Mouse (Mus musculus) stomach, postnatal 0 days (tissue): ENCODE measurements around the gene Klri1. TPM values are rescaled to one million over a fixed set of nuclear protein-coding genes. Genes with fewer than 3 reads are reported as not detected.
"Not testable (repeated sequence)": the region's sequence is repeated elsewhere in the genome, so short reads cannot be mapped to it uniquely, and the experiment has no call there.

ENCODE experiments used
- ATAC-seq: fragments of 200-750 bp; cut with Nextera tagmentation; 2 replicates; pipeline ENCODE4 v1.8.0; 2017; ENCODE audit not compliant: low FRiP score, low TSS enrichment
- DNase-seq: peaks from one replicate; pipeline ENCODE4 v3.0.0-alpha.2; 2016; ENCODE audit warnings: low spot score
- H3K27ac ChIP-seq: fragments of 300-500 bp; sonication (generic); replicated peaks from 2 replicates; pipeline ENCODE4 v1.5.1; 2014; ENCODE audit warnings: mild to moderate bottlenecking, control low read depth
- H3K27me3 ChIP-seq: fragments of 300-500 bp; sonication (generic); 2 replicates; pipeline ENCODE4 v1.6.1; 2014; ENCODE audit warnings: low read length; ENCODE audit not compliant: control insufficient read depth, insufficient read depth
- H3K36me3 ChIP-seq: fragments of 300-500 bp; sonication (generic); 2 replicates; pipeline ENCODE4 v1.6.1; 2014; ENCODE audit warnings: low read length, mixed read lengths; ENCODE audit not compliant: control insufficient read depth, insufficient read depth
- H3K4me1 ChIP-seq: fragments of 300-500 bp; sonication (generic); replicated peaks from 2 replicates; pipeline ENCODE4 v1.6.1; 2014; ENCODE audit warnings: antibody characterized with exemption; ENCODE audit not compliant: control insufficient read depth, insufficient read depth
- H3K4me2 ChIP-seq: fragments of 300-500 bp; sonication (generic); replicated peaks from 2 replicates; pipeline ENCODE4 v1.6.1; 2014; ENCODE audit warnings: low read depth, mild to moderate bottlenecking, control low read depth, moderate library complexity
- H3K4me3 ChIP-seq: fragments of 300-500 bp; sonication (generic); 2 replicates; pipeline ENCODE4 v1.5.1; 2014; ENCODE audit warnings: low read depth, low read length, control low read depth
- H3K9ac ChIP-seq: fragments of 300-500 bp; sonication (generic); 2 replicates; pipeline ENCODE4 v1.6.1; 2014; ENCODE audit warnings: mild to moderate bottlenecking, low read length, control low read depth, mixed read lengths
- H3K9me3 ChIP-seq: fragments of 300-500 bp; sonication (generic); 2 replicates; pipeline ENCODE4 v1.6.1; 2016; ENCODE audit warnings: low read length; ENCODE audit not compliant: control insufficient read depth
- CTCF ChIP-seq: IDR thresholded peaks from 2 replicates; pipeline ENCODE4 v1.5.1; 2016; ENCODE audit warnings: antibody characterized with exemption, low read depth, mild to moderate bottlenecking, moderate library complexity
- EP300 ChIP-seq: optimal IDR thresholded peaks from 2 replicates; pipeline ENCODE3; 2016; ENCODE audit warnings: antibody characterized with exemption
- WGBS: fragments of 180-500 bp; shearing (Covaris S2); extraction: QIAGEN DNeasy Blood & Tissue Kit; methylation state at CpG from one replicate; pipeline ENCODE4 v1.1.7; 2014; 5-methylcytosine and 5-hydroxymethylcytosine counted together
- microRNA-seq: library from miRNA; unstranded; fragments of <30 nt; microRNA quantifications from one replicate; pipeline ENCODE4, GENCODE M21; 2016
- polyA plus RNA-seq: library from polyadenylated mRNA; unstranded; fragments of >200 nt; fragmentation: Nextera tagmentation; extraction: Ambion mirVana; gene quantifications from 2 replicates; pipeline ENCODE4 v1.2.1, GENCODE M21; 2015

The Klri1 gene
- polyA plus RNA-seq, 1 experiment from 2014 or later: not detected

GRCm38 (mm10) chr6:129678873-129679272, 38.1 kb downstream of the Klri1 start, which contains the start of gene Klrc1:
TSS of gene Klrc1 (minus strand) at chr6:129678973.
- ATAC-seq (no peak), DNase-seq (no peak)
- Histone ChIP-seq H3K4me3 (no peak within 1 kb of the TSS), H3K9ac (no peak within 1 kb of the TSS), H3K27me3 (no peaks in the 10 kb centered on the region), H3K36me3 (no peaks in the 10 kb centered on the region), H3K4me2 (no peak within 1 kb of the TSS), H3K4me1 (no peaks in the 10 kb centered on the region), H3K9me3 (no peaks in the 10 kb centered on the region), H3K27ac (no peak within 1 kb of the TSS)
- 70% methylated on average over 3 of the region's 3 CpGs for WGBS
- TF ChIP-seq EP300: no peak
- TF ChIP-seq CTCF: no peak

- not testable (repeated sequence) for H3K9ac ChIP-seq, H3K9me3 ChIP-seq, H3K4me2 ChIP-seq, H3K27ac ChIP-seq, H3K36me3 ChIP-seq, H3K27me3 ChIP-seq, ATAC-seq, H3K4me1 ChIP-seq, DNase-seq, H3K4me3 ChIP-seq
- no CpG with 5 or more reads among the region's 3 CpGs for WGBS
Observed at GRCm38 (mm10) chr6:129661301-129661700, 55.6 kb downstream of the Klri1 start.

GRCm38 (mm10) chr6:129660589-129660988, 56.3 kb downstream of the Klri1 start, which contains the start of gene Klrc2:
TSS of gene Klrc2 (minus strand) at chr6:129660689.
- 76% methylated on average over 4 of the region's 4 CpGs for WGBS
- H3K4me2 ChIP-seq, ATAC-seq, H3K36me3 ChIP-seq, H3K9ac ChIP-seq, H3K27ac ChIP-seq, DNase-seq, H3K4me3 ChIP-seq, H3K4me1 ChIP-seq, H3K9me3 ChIP-seq, H3K27me3 ChIP-seq: not testable (repeated sequence)

Small RNA genes within 50 kb of the gene (microRNA-seq; reads per million reads assigned to microRNA genes)
- gene Mir680-1: not detected

Other genes starting within 250 kb of the Klri1 start
- gene Olr1, start 210.0 kb downstream of the Klri1 start, polyA plus RNA-seq: 0.08 and 0.22 TPM in 2 replicates
- gene Tmem52b, start 204.6 kb downstream of the Klri1 start, polyA plus RNA-seq: 0.04 and 0.11 TPM in 2 replicates
- gene Gabarapl1, start 184.0 kb downstream of the Klri1 start, polyA plus RNA-seq: 45.7 and 46.8 TPM in 2 replicates
- not detected in 2 replicates for gene Klre1, start 139.2 kb downstream of the Klri1 start, polyA plus RNA-seq
- 0.27 and 0.53 TPM in 2 replicates for gene Klrd1, start 125.3 kb downstream of the Klri1 start, polyA plus RNA-seq
- gene Klrk1, start 93.3 kb downstream of the Klri1 start, polyA plus RNA-seq: 0.15 and 0.21 TPM in 2 replicates
- gene Klrc3, start 73.8 kb downstream of the Klri1 start, polyA plus RNA-seq: not detected in 2 replicates
- not detected in 2 replicates for gene Klrc2, start 56.4 kb downstream of the Klri1 start, polyA plus RNA-seq
- 0.08 and 0.19 TPM in 2 replicates for gene Klrc1, start 38.2 kb downstream of the Klri1 start, polyA plus RNA-seq
- not detected in 2 replicates for gene Klri2, start 23.4 kb upstream of the Klri1 start, polyA plus RNA-seq
- not detected in 2 replicates for gene Gm156, start 67.1 kb upstream of the Klri1 start, polyA plus RNA-seq
- not detected in 2 replicates for gene Gm17631, start 145.5 kb upstream of the Klri1 start, polyA plus RNA-seq
- gene Klra17, start 159.5 kb upstream of the Klri1 start, polyA plus RNA-seq: not detected in 2 replicates
- gene Klra5, start 200.5 kb upstream of the Klri1 start, polyA plus RNA-seq: 0.12 TPM in 1 of 2 replicates, not detected in the other